Mouse (Mus musculus): ENCODE results near the gene Trim50. TPM values are rescaled to one million over a fixed set of nuclear protein-coding genes. Genes with fewer than 3 reads are reported as not detected.
A peak's percentile ranks its signal among the peaks of the same experiment; 100 is the strongest.

The Trim50 gene
- total and polyA plus RNA-seq, 3 experiments, result not detected

DNA sequence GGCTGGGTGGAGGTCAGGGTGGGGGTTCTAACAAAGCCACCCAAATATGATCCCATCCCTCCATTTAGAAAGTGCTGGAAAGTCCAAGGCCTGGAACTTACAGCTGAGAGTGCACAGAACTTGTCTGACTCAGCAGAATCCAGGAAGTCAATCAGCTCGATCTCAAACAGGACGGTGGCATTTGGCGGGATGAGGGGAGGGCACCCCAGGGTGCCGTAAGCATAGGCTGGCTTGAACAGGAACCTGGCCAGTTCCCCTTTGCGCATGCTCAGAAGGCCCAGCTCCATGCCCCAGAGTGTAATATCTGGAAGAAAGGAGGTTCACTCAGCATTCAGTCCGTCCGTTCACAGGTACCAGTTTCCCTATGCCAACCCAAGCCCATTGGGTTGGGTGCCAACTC lies 7.1 kb upstream of the Trim50 start:
- Histone ChIP-seq H3K36me3 (replicated peaks in 1 of 2; ENCODE audit: control insufficient read depth in 1 of 2, insufficient read depth in 1 of 2, low read length in 1 of 2) (no peaks in the 10 kb centered on the region), H3K4me2 (ENCODE audit: insufficient read depth, low read depth, poor library complexity, severe bottlenecking) (no peak overlapping the region), H3K9ac (ENCODE audit: insufficient read depth, low read depth) (no peak overlapping the region), H3K9me3 (replicated peaks; ENCODE audit: low read length) (no peaks in the 10 kb centered on the region), H3K4me3 (replicated peaks in 1 of 3; ENCODE audit: low read depth in 2 of 3, low read length in 2 of 3, poor library complexity in 1 of 3) (no peak overlapping the region), H3K4me1 (ENCODE audit: control insufficient read depth in 1 of 2, insufficient read depth in 2 of 2) (no peaks in the 10 kb centered on the region), H3K27me3 (replicated peaks) (peaks cover 67% of the 10 kb centered on the region), H3K27ac (ENCODE audit: insufficient read depth, low read depth) (no peak overlapping the region), H3K79me2 (replicated peaks; ENCODE audit: control insufficient read depth, extremely low read depth, insufficient read depth, poor library complexity, severe bottlenecking) (no peaks in the 10 kb centered on the region)
- in situ Hi-C loops (cut with MboI; ENCODE audit: low pct_ligation_motif_present, low pct_unique_long_range_greater_than_20kb, low sequenced_read_pairs), result no loop called here
- no peak for DNase-seq (ENCODE audit: extremely low read depth)
- TF ChIP-seq ZNF384 (IDR thresholded peaks at IDR 0.05; ENCODE audit: low read depth, low read length), result no peak
- dilution Hi-C loops (cut with MboI; ENCODE audit: extremely low pct_ligation_motif_present, extremely low pct_unique_long_range_greater_than_20kb, low sequenced_read_pairs), result no loop called here

DNA sequence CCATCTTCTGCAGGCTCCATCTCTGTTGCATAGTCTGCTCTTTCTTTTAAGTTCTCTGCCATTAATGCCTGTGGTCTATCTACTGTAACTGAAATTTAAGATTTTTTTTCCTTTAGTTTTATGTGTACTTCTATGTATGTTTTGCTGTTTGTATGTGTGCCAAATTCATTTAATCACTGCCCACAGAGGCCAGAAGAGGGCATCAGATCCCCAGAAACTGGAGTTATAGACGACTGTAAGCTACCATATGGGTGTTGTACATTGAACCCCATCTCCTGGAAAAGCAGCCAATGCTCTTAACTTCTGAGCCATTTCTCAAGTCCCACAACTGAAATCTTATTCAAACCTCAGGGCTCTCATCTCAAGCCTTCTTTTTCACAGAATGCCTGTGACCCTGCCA lies 6.7 kb upstream of the Trim50 start:
- Histone ChIP-seq H3K27ac (ENCODE audit: insufficient read depth, low read depth) (no peak overlapping the region), H3K79me2 (replicated peaks; ENCODE audit: control insufficient read depth, extremely low read depth, insufficient read depth, poor library complexity, severe bottlenecking) (no peaks in the 10 kb centered on the region), H3K4me1 (ENCODE audit: control insufficient read depth in 1 of 2, insufficient read depth in 2 of 2) (no peaks in the 10 kb centered on the region), H3K4me2 (ENCODE audit: insufficient read depth, low read depth, poor library complexity, severe bottlenecking) (no peak overlapping the region), H3K9me3 (replicated peaks; ENCODE audit: low read length) (no peaks in the 10 kb centered on the region), H3K4me3 (replicated peaks in 1 of 3; ENCODE audit: low read depth in 2 of 3, low read length in 2 of 3, poor library complexity in 1 of 3) (no peak overlapping the region), H3K9ac (ENCODE audit: insufficient read depth, low read depth) (no peak overlapping the region), H3K36me3 (replicated peaks in 1 of 2; ENCODE audit: control insufficient read depth in 1 of 2, insufficient read depth in 1 of 2, low read length in 1 of 2) (no peaks in the 10 kb centered on the region), H3K27me3 (replicated peaks) (peaks cover 66% of the 10 kb centered on the region)
- peak; percentile 9 for DNase-seq (ENCODE audit: extremely low read depth)
- in situ Hi-C loops (cut with MboI; ENCODE audit: low pct_ligation_motif_present, low pct_unique_long_range_greater_than_20kb, low sequenced_read_pairs) (no loop called here), dilution Hi-C loops (cut with MboI; ENCODE audit: extremely low pct_ligation_motif_present, extremely low pct_unique_long_range_greater_than_20kb, low sequenced_read_pairs) (no loop called here)
- TF ChIP-seq GABPA (IDR thresholded peaks at IDR 0.05; ENCODE audit: insufficient replicate concordance, low read depth, low read length) (no peak), RAD21 (IDR thresholded peaks at IDR 0.05; ENCODE audit: low read depth, low read length) (peak; percentile 59), CTCF (conservative IDR thresholded peaks at IDR 0.05 in 1 of 2, IDR thresholded peaks at IDR 0.05 in 1 of 2; ENCODE audit: low read depth in 2 of 2, low read length in 2 of 2) (peak; percentile 15 to 64; a peak in 3 of 4 replicates)

DNA sequence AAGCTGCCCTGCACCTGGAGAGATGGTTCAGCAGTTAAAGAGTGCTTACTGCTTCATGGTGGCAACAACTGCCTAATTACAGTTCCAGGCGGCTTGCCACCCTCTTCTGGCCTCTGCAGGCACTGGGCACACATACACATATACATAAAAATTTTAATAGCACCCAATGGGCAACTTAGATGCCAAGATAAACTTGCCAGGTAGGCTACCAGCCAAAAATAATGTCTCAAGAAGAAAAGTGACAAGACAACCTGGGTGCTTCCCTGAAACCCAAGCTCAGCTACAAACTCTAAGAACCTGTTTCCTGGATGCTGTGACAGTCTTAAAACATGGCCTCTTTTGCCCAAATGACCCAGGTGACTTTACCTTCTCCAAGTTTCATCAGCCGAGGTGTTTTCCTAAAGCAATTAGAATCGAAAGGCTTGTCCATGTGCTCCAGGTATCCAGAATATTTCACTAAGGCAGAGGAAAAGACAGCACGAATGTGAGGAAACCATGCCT lies 5.5 kb upstream of the Trim50 start:
- in situ Hi-C loops (cut with MboI; ENCODE audit: low pct_ligation_motif_present, low pct_unique_long_range_greater_than_20kb, low sequenced_read_pairs), result no loop called here
- no peaks in the 10 kb centered on the region for H3K79me2 ChIP-seq (replicated peaks; ENCODE audit: control insufficient read depth, extremely low read depth, insufficient read depth, poor library complexity, severe bottlenecking)
- no peak overlapping the region for H3K4me3 ChIP-seq (replicated peaks in 1 of 3; ENCODE audit: low read depth in 2 of 3, low read length in 2 of 3, poor library complexity in 1 of 3)
- no peaks in the 10 kb centered on the region for H3K9me3 ChIP-seq (replicated peaks; ENCODE audit: low read length)
- no peak for DNase-seq (ENCODE audit: extremely low read depth)
- H3K27me3 ChIP-seq (replicated peaks), result peaks cover 65% of the 10 kb centered on the region
- H3K4me2 ChIP-seq (ENCODE audit: insufficient read depth, low read depth, poor library complexity, severe bottlenecking), result no peak overlapping the region
- H3K4me1 ChIP-seq (ENCODE audit: control insufficient read depth in 1 of 2, insufficient read depth in 2 of 2), result peaks cover 0 to 3% of the 10 kb centered on the region in 2 experiments; a peak in 1 of 4 replicates
- dilution Hi-C loops (cut with MboI; ENCODE audit: extremely low pct_ligation_motif_present, extremely low pct_unique_long_range_greater_than_20kb, low sequenced_read_pairs), result no loop called here
- no peak overlapping the region for H3K27ac ChIP-seq (ENCODE audit: insufficient read depth, low read depth)
- TF ChIP-seq BHLHE40 (IDR thresholded peaks at IDR 0.05; ENCODE audit: low read depth, low read length) (no peak), E2F4 (IDR thresholded peaks at IDR 0.05; ENCODE audit: insufficient replicate concordance, low read depth, low read length) (no peak), MYC (IDR thresholded peaks at IDR 0.05; ENCODE audit: low read depth, low read length) (no peak), USF2 (conservative IDR thresholded peaks at IDR 0.05; ENCODE audit: low read depth, low read length) (no peak), NELFE (IDR thresholded peaks at IDR 0.05; ENCODE audit: low read depth, low read length) (no peak)
- no peaks in the 10 kb centered on the region for H3K36me3 ChIP-seq (replicated peaks in 1 of 2; ENCODE audit: control insufficient read depth in 1 of 2, insufficient read depth in 1 of 2, low read length in 1 of 2)
- H3K9ac ChIP-seq (ENCODE audit: insufficient read depth, low read depth), result no peak overlapping the region

Measured in CH12.LX (cell line).